In the genomic region with DNA sequence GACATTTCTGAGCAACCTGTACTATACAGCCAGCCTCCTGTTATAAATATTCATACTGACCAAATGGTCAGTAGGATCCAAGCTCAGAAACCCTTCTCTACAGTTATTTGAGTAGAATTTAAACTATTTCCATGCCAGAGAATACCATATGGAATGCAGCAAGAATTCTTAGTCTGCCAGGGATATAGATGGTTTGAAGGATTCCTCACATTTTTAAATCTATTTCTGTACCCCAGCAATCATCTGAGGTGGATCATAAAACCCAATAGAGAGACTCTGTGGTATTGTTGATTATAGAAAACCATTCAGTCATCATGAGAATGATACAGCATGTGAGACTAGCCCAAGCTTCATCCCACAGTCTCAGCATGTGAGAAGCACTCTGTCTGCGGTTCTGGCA, we compare ENCODE assay signal across 31 mouse cellular contexts.
A peak's percentile ranks its signal among the peaks of the same experiment; 100 is the strongest.
DNase-seq lines count a peak whose midpoint lies in the region; ATAC-seq and TF ChIP-seq lines count a peak whose summit lies in the region.
"Had no signal": no experiment of that assay in that cellular context is flagged by ENCODE, and none has a peak within 500 bp of the region (broad histone marks: within the 10 kb centered on the region; RNA-seq: fewer than 3 reads in every experiment).

No protein-coding gene starts in this region.

- no peaks in the 10 kb centered on the region for H3K36me3 ChIP-seq in forebrain, postnatal 0 days (ENCODE audit: insufficient read depth)
- H3K36me3 ChIP-seq in forebrain, embryonic 10.5 days (replicated peaks): no peaks in the 10 kb centered on the region
- no peaks in the 10 kb centered on the region for H3K36me3 ChIP-seq in megakaryocyte, embryonic 14.5 days (replicated peaks; ENCODE audit: low read length)
- no peaks in the 10 kb centered on the region for H3K36me3 ChIP-seq in embryonic facial prominence, embryonic 14.5 days (ENCODE audit: control insufficient read depth, insufficient read depth, low read length)
- H3K36me3 ChIP-seq in hindbrain, postnatal 0 days (ENCODE audit: insufficient read depth, low read length): no peaks in the 10 kb centered on the region
- H3K36me3 ChIP-seq: embryonic facial prominence, embryonic 15.5 days; G1E; heart, embryonic 12.5 days; heart, embryonic 15.5 days; hindbrain, embryonic 10.5 days; hindbrain, embryonic 13.5 days had no signal

- no peaks in the 10 kb centered on the region for H3K27me3 ChIP-seq in forebrain, postnatal 0 days (ENCODE audit: insufficient read depth, low read length)
- H3K27me3 ChIP-seq in forebrain, embryonic 10.5 days (ENCODE audit: poor library complexity, severe bottlenecking): no peaks in the 10 kb centered on the region
- no peaks in the 10 kb centered on the region for H3K27me3 ChIP-seq in megakaryocyte, embryonic 14.5 days (replicated peaks)
- no peaks in the 10 kb centered on the region for H3K27me3 ChIP-seq in embryonic facial prominence, embryonic 14.5 days (replicated peaks; ENCODE audit: control insufficient read depth, insufficient read depth, low read length)
- no peaks in the 10 kb centered on the region for H3K27me3 ChIP-seq in hindbrain, postnatal 0 days (ENCODE audit: insufficient read depth, low read length)
- H3K27me3 ChIP-seq: embryonic facial prominence, embryonic 15.5 days; forebrain, embryonic 13.5 days; heart, embryonic 12.5 days; heart, embryonic 15.5 days; hindbrain, embryonic 13.5 days had no signal

- no peak overlapping the region for H3K9ac ChIP-seq in forebrain, postnatal 0 days
- H3K9ac ChIP-seq in embryonic facial prominence, embryonic 14.5 days (ENCODE audit: low read depth, low read length): no peak overlapping the region
- H3K9ac ChIP-seq in hindbrain, postnatal 0 days (replicated peaks; ENCODE audit: low read length): no peak overlapping the region
- H3K9ac ChIP-seq: embryonic facial prominence, embryonic 15.5 days; forebrain, embryonic 13.5 days; heart, embryonic 12.5 days; heart, embryonic 15.5 days; hindbrain, embryonic 13.5 days had no signal

- no peaks in the 10 kb centered on the region for H3K4me1 ChIP-seq in forebrain, postnatal 0 days (ENCODE audit: insufficient read depth)
- H3K4me1 ChIP-seq in forebrain, embryonic 10.5 days: no peaks in the 10 kb centered on the region
- H3K4me1 ChIP-seq in megakaryocyte, embryonic 14.5 days: peaks cover 66% of the 10 kb centered on the region
- H3K4me1 ChIP-seq in embryonic facial prominence, embryonic 14.5 days (ENCODE audit: control insufficient read depth, insufficient read depth, low read length): peaks cover 19% of the 10 kb centered on the region
- H3K4me1 ChIP-seq in hindbrain, postnatal 0 days (ENCODE audit: insufficient read depth, low read length): no peaks in the 10 kb centered on the region
- H3K4me1 ChIP-seq: forebrain, embryonic 13.5 days; heart, embryonic 12.5 days; heart, embryonic 15.5 days had no signal

- H3K4me3 ChIP-seq in forebrain, postnatal 0 days (ENCODE audit: low read depth, low read length): no peak overlapping the region
- no peak overlapping the region for H3K4me3 ChIP-seq in forebrain, embryonic 10.5 days
- peak overlapping the region; percentile 30 for H3K4me3 ChIP-seq in megakaryocyte, embryonic 14.5 days (replicated peaks)
- H3K4me3 ChIP-seq in embryonic facial prominence, embryonic 14.5 days (ENCODE audit: low read depth, low read length): no peak overlapping the region
- H3K4me3 ChIP-seq in hindbrain, postnatal 0 days (ENCODE audit: low read length): no peak overlapping the region
- H3K4me3 ChIP-seq: embryonic facial prominence, embryonic 15.5 days; erythroblast, embryonic 14.5 days; forebrain, embryonic 13.5 days; heart, embryonic 12.5 days; heart, embryonic 15.5 days; hindbrain, embryonic 10.5 days; hindbrain, embryonic 13.5 days had no signal

- WGBS in forebrain, postnatal 0 days: 86% methylated on average over 1 of the region's 1 CpGs
- 83% methylated on average over 1 of the region's 1 CpGs for WGBS in forebrain, embryonic 10.5 days
- 43% methylated on average over 1 of the region's 1 CpGs for WGBS in embryonic facial prominence, embryonic 14.5 days
- 78% methylated on average over 1 of the region's 1 CpGs for WGBS in hindbrain, postnatal 0 days

- no peaks in the 10 kb centered on the region for H3K9me3 ChIP-seq in forebrain, postnatal 0 days (ENCODE audit: low read length)
- no peaks in the 10 kb centered on the region for H3K9me3 ChIP-seq in forebrain, embryonic 10.5 days
- no peaks in the 10 kb centered on the region for H3K9me3 ChIP-seq in megakaryocyte, embryonic 14.5 days
- H3K9me3 ChIP-seq in embryonic facial prominence, embryonic 14.5 days (ENCODE audit: control insufficient read depth, low read length): no peaks in the 10 kb centered on the region
- H3K9me3 ChIP-seq in hindbrain, postnatal 0 days (ENCODE audit: low read length): no peaks in the 10 kb centered on the region
- H3K9me3 ChIP-seq: embryonic facial prominence, embryonic 15.5 days; forebrain, embryonic 13.5 days; heart, embryonic 12.5 days; heart, embryonic 15.5 days; hindbrain, embryonic 10.5 days; hindbrain, embryonic 13.5 days had no signal

- H3K4me2 ChIP-seq in forebrain, postnatal 0 days (ENCODE audit: low read depth): no peak overlapping the region
- H3K4me2 ChIP-seq in embryonic facial prominence, embryonic 14.5 days (ENCODE audit: low read depth, low read length): no peak overlapping the region
- H3K4me2 ChIP-seq in hindbrain, postnatal 0 days (ENCODE audit: low read depth, low read length): no peak overlapping the region
- H3K4me2 ChIP-seq: embryonic facial prominence, embryonic 15.5 days; forebrain, embryonic 13.5 days; heart, embryonic 12.5 days; heart, embryonic 15.5 days; hindbrain, embryonic 13.5 days had no signal

- TF ChIP-seq CTCF in forebrain, postnatal 0 days (IDR thresholded peaks at IDR 0.05; ENCODE audit: low read depth): no peak
- TF ChIP-seq CTCF in hindbrain, postnatal 0 days (IDR thresholded peaks at IDR 0.05; ENCODE audit: low read depth): no peak

- ATAC-seq in forebrain, postnatal 0 days: 0 out of 2 replicates have a peak, but pooled peaks have one; percentile 10
- ATAC-seq in megakaryocyte, adult 5-6 weeks (ENCODE audit: poor library complexity, severe bottlenecking): no peak
- ATAC-seq in embryonic facial prominence, embryonic 14.5 days (ENCODE audit: low read depth): no peak
- no peak for ATAC-seq in granulocyte monocyte progenitor cell, adult 5-6 weeks (replicated peaks; ENCODE audit: poor library complexity, severe bottlenecking)
- no peak for ATAC-seq in hindbrain, postnatal 0 days
- ATAC-seq: activated CD4-positive, CD25-positive, alpha-beta regulatory T cell, adult 4 months; forebrain, embryonic 13.5 days; forebrain, embryonic 16.5 days; hindbrain, embryonic 16.5 days; inflammation-experienced regulatory T-cells, adult 6 months; intestine, embryonic 16.5 days had no signal

- H3K27ac ChIP-seq in forebrain, postnatal 0 days (ENCODE audit: low read depth, low read length): no peak overlapping the region
- H3K27ac ChIP-seq in forebrain, embryonic 10.5 days: no peak overlapping the region
- H3K27ac ChIP-seq in embryonic facial prominence, embryonic 14.5 days (replicated peaks; ENCODE audit: low read depth, low read length): no peak overlapping the region
- H3K27ac ChIP-seq in hindbrain, postnatal 0 days: no peak overlapping the region
- H3K27ac ChIP-seq: embryonic facial prominence, embryonic 15.5 days; forebrain, embryonic 13.5 days; heart, embryonic 15.5 days; hindbrain, embryonic 13.5 days had no signal

- DNase-seq in forebrain, postnatal 0 days: no peak
- DNase-seq in forebrain, embryonic 10.5 days (ENCODE audit: extremely low spot score, low spot score): no peak
- peak; percentile 43 for DNase-seq in embryonic facial prominence, embryonic 14.5 days (ENCODE audit: low spot score)
- no peak for DNase-seq in hindbrain, postnatal 0 days (ENCODE audit: low spot score)
- DNase-seq: adrenal gland, adult 8-10 months; adrenal gland, postnatal 25 days; B cell, adult 2 months; cerebellum, adult 18-20 months; cerebellum, adult 9-10 months; cerebellum, postnatal 14 days; gastrocnemius, postnatal 10 days; gastrocnemius, postnatal 36 days; heart, adult 18-20 months; heart, postnatal 36 days; kidney, adult 18-20 months had no signal
